Mouse (Mus musculus) hindbrain, embryonic 15.5 days (tissue): Measurements from ENCODE around the gene Xaf1. TPM values are rescaled to one million over a fixed set of nuclear protein-coding genes. Genes with fewer than 3 reads are reported as not detected.

ENCODE experiments used
- ATAC-seq: fragments of 200-750 bp; cut with Nextera tagmentation; 2 replicates; pipeline ENCODE4 v1.8.0; 2017; ENCODE audit warnings: low read depth, moderate number of reproducible peaks, moderate TSS enrichment; ENCODE audit not compliant: low FRiP score
- H3K27ac ChIP-seq: fragments of 300-500 bp; sonication (generic); replicated peaks from 2 replicates; pipeline ENCODE4 v1.5.1; 2015; ENCODE audit warnings: mild to moderate bottlenecking, inconsistent platforms
- H3K27me3 ChIP-seq: fragments of 300-500 bp; sonication (generic); 2 replicates; pipeline ENCODE4 v1.6.1; 2015; ENCODE audit warnings: control low read depth, inconsistent platforms
- H3K36me3 ChIP-seq: fragments of 300-500 bp; sonication (generic); 2 replicates; pipeline ENCODE4 v1.6.1; 2015; ENCODE audit warnings: control low read depth, inconsistent platforms
- H3K4me1 ChIP-seq: fragments of 300-500 bp; sonication (generic); replicated peaks from 2 replicates; pipeline ENCODE4 v1.6.1; 2015; ENCODE audit warnings: control low read depth, inconsistent platforms
- H3K4me2 ChIP-seq: fragments of 300-500 bp; sonication (generic); 2 replicates; pipeline ENCODE4 v1.6.1; 2015; ENCODE audit warnings: moderate library complexity, mild to moderate bottlenecking, inconsistent platforms
- H3K4me3 ChIP-seq: fragments of 300-500 bp; sonication (generic); 2 replicates; pipeline ENCODE4 v1.5.1; 2015; ENCODE audit warnings: mild to moderate bottlenecking, inconsistent platforms
- H3K9ac ChIP-seq: fragments of 300-500 bp; sonication (generic); 2 replicates; pipeline ENCODE4 v1.6.1; 2015; ENCODE audit warnings: inconsistent platforms
- H3K9me3 ChIP-seq: fragments of 300-500 bp; sonication (generic); 2 replicates; pipeline ENCODE4 v1.6.1; 2016; ENCODE audit warnings: control low read depth, inconsistent platforms
- WGBS: fragments of 180-500 bp; shearing (Covaris S2); methylation state at CpG from one replicate; pipeline ENCODE4 v1.1.7; 2015; 5-methylcytosine and 5-hydroxymethylcytosine counted together
- polyA plus RNA-seq: library from polyadenylated mRNA; unstranded; fragments of >200 nt; fragmentation: Nextera tagmentation; extraction: Ambion mirVana; gene quantifications from 2 replicates; pipeline ENCODE4 v1.2.1, GENCODE M21; 2015

The Xaf1 gene
- polyA plus RNA-seq, 1 experiment from 2014 or later: 3.0 TPM

DNA sequence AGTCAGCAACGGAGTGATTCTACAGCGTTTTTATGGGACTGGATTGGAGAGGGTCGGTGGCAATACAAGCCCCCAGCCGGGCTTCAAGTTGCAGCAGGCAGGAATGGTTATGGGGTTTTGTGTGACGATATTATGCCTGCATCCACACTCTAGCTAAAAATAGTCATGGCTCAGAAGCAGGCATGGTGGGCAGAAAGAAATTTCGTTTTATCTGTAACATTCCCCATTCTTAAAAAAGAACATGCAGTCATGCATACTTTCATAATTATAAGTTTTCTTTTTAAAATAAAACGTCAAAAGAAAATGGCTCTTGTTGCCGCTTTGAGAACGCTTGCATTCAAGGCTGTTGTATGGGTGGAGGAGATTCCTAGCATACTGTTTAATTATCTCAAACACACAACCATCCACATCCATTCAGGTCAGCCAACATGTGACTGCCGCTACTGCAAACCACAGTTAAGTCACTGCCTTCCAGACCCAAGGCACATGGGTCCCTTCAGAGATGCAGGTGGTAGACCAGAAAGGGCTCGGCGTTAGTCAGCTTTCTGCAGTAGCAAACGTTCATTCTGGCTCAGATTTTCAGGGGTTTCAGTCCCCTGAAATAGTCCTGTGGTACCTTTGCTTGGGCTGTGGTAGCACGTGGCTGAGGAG, 16.8 kb upstream of the Xaf1 start:
- 86% methylated on average over 14 of the region's 14 CpGs for WGBS
- Histone ChIP-seq H3K4me3 (no peak overlapping the region), H3K36me3 (no peaks in the 10 kb centered on the region), H3K9ac (no peak overlapping the region), H3K4me1 (no peaks in the 10 kb centered on the region), H3K9me3 (no peaks in the 10 kb centered on the region), H3K27ac (no peak overlapping the region), H3K4me2 (no peak overlapping the region), H3K27me3 (no peaks in the 10 kb centered on the region)
- ATAC-seq: no peak

- no peaks in the 10 kb centered on the region for H3K4me1 ChIP-seq
- H3K4me2 ChIP-seq: no peak overlapping the region
- H3K4me3 ChIP-seq: no peak overlapping the region
- 78% methylated on average over 6 of the region's 6 CpGs for WGBS
- no peak for ATAC-seq
- no peak overlapping the region for H3K9ac ChIP-seq
- H3K27me3 ChIP-seq: no peaks in the 10 kb centered on the region
- no peaks in the 10 kb centered on the region for H3K36me3 ChIP-seq
- no peaks in the 10 kb centered on the region for H3K9me3 ChIP-seq
- no peak overlapping the region for H3K27ac ChIP-seq
Measured at GRCm38 (mm10) chr11:72285971-72286480, 15.4 kb upstream of the Xaf1 start.

GRCm38 (mm10) chr11:72286651-72287050, 14.8 kb upstream of the Xaf1 start:
- no peak overlapping the region for H3K4me3 ChIP-seq
- H3K4me2 ChIP-seq: no peak overlapping the region
- H3K4me1 ChIP-seq: no peaks in the 10 kb centered on the region
- H3K36me3 ChIP-seq: no peaks in the 10 kb centered on the region
- 90% methylated on average over 3 of the region's 3 CpGs for WGBS
- no peaks in the 10 kb centered on the region for H3K9me3 ChIP-seq
- H3K27me3 ChIP-seq: no peaks in the 10 kb centered on the region
- no peak overlapping the region for H3K9ac ChIP-seq
- H3K27ac ChIP-seq: no peak overlapping the region
- no peak for ATAC-seq

GRCm38 (mm10) chr11:72287126-72287525, 14.3 kb upstream of the Xaf1 start:
- Histone ChIP-seq H3K27ac (no peak overlapping the region), H3K36me3 (no peaks in the 10 kb centered on the region), H3K4me2 (no peak overlapping the region), H3K4me1 (no peaks in the 10 kb centered on the region), H3K9ac (no peak overlapping the region), H3K9me3 (no peaks in the 10 kb centered on the region), H3K27me3 (no peaks in the 10 kb centered on the region), H3K4me3 (no peak overlapping the region)
- no peak for ATAC-seq
- 94% methylated on average over 2 of the region's 2 CpGs for WGBS

DNA sequence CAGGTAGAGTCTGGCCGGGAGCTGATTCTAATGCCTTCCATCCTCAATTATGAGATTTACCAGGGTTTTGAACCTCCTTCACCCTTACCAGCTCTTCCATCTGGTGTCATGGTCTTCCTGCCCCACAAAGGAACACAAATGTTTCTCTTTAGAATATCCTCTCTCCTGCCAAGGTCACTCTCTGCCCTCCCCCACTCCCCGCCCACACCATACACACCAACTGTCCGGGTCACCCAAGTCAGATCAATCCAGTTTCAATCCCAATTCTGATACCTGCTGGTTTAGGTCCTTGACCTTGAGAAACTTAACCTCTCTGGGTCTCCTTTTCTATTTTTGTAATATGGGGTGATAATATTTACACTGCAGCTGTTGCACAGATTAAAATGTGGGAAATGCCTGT, 13.9 kb upstream of the Xaf1 start:
- no peaks in the 10 kb centered on the region for H3K27me3 ChIP-seq
- H3K27ac ChIP-seq: no peak overlapping the region
- no peaks in the 10 kb centered on the region for H3K9me3 ChIP-seq
- no peak overlapping the region for H3K4me2 ChIP-seq
- H3K4me1 ChIP-seq: no peaks in the 10 kb centered on the region
- H3K36me3 ChIP-seq: no peaks in the 10 kb centered on the region
- no peak overlapping the region for H3K4me3 ChIP-seq
- 85% methylated on average over 3 of the region's 3 CpGs for WGBS
- ATAC-seq: no peak
- no peak overlapping the region for H3K9ac ChIP-seq

DNA sequence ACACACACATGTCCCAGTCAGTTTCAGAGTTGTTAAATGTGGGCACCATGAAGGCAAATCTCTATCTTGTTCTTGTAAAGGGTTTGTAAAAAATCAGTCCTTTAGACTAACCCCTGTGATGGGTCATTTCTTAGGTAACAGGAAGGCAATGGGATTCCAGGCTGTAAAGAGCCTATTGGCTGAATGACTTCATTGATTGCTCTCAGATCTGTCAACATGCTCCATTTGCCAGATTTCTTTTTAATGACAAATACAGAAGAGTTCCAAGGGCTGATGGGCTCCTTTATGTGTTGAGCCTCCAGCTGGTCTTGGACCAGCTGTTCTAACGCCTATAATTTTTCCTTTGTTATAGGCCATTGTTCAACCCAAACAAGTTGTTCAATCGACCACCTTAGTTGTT, 8.3 kb upstream of the Xaf1 start:
- 65% methylated on average over 2 of the region's 2 CpGs for WGBS

DNA sequence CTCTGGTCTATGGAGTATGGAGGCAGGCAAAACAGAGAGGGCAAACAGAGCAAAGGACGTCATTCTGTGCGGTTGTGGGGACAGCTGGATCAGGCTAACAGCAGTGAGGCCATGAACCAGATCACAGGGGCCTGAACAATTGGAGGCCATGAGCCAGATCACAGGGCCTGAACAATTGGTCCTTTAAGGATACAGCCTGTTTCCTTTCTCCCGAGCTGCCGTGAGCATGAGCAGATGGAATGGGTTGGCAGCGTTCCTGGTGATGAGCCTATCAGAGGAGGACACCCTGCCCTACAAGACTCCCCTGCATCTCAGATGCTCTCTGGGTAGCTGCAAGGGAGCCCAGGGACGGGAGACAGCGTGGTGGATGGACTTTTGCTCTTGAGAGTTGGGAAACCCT, 801 bp downstream of the Xaf1 start:
- peak overlapping the region; percentile 32; the same call in 1 of the 2 replicates for H3K4me2 ChIP-seq

More for the DNA sequence above, 8.3 kb upstream of the Xaf1 start:
- Histone ChIP-seq H3K27me3 (no peaks in the 10 kb centered on the region), H3K9me3 (no peaks in the 10 kb centered on the region), H3K36me3 (no peaks in the 10 kb centered on the region), H3K4me1 (no peaks in the 10 kb centered on the region), H3K4me3 (no peak overlapping the region), H3K27ac (no peak overlapping the region), H3K4me2 (no peak overlapping the region), H3K9ac (no peak overlapping the region)
- no peak for ATAC-seq

DNA sequence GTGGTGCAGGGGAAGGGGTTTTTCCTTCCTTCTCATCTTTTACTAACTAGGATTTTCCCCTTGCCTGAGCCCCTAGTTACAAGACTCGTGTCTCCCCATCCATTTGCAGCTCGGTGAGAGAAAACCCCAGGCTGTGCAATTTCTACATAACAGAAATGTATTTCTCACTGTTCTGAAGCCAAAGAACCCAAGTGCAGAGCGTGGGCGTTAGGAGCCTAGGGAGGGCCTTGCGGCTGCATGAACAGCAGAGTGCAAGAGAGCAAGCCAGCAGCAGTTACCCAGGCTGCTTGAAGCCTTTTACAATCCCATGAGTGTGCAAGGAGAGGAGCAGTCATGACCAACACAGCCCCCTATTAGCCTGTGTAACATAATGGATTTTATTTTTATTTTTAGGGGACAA, 6.0 kb downstream of the Xaf1 start:
- H3K9me3 ChIP-seq: no peaks in the 10 kb centered on the region

More for the DNA sequence above, 801 bp downstream of the Xaf1 start:
- Histone ChIP-seq H3K4me1 (no peaks in the 10 kb centered on the region), H3K4me3 (no peak overlapping the region), H3K27ac (no peak overlapping the region), H3K9ac (no peak overlapping the region), H3K9me3 (no peaks in the 10 kb centered on the region), H3K36me3 (no peaks in the 10 kb centered on the region), H3K27me3 (no peaks in the 10 kb centered on the region)
- no peak for ATAC-seq
- 73% methylated on average over 7 of the region's 7 CpGs for WGBS

GRCm38 (mm10) chr11:72308982-72309381, 7.6 kb downstream of the Xaf1 start:
- ATAC-seq: no peak
- WGBS: 74% methylated on average over 2 of the region's 2 CpGs
- Histone ChIP-seq H3K36me3 (no peaks in the 10 kb centered on the region), H3K9ac (no peak overlapping the region), H3K4me2 (no peak overlapping the region), H3K4me1 (no peaks in the 10 kb centered on the region), H3K4me3 (no peak overlapping the region), H3K9me3 (no peaks in the 10 kb centered on the region), H3K27ac (no peak overlapping the region), H3K27me3 (peaks cover 8% of the 10 kb centered on the region; the same call in 1 of the 2 replicates)

More for the DNA sequence above, 6.0 kb downstream of the Xaf1 start:
- no peak for ATAC-seq
- Histone ChIP-seq H3K4me3 (no peak overlapping the region), H3K9ac (no peak overlapping the region), H3K27me3 (no peaks in the 10 kb centered on the region), H3K36me3 (no peaks in the 10 kb centered on the region), H3K4me1 (no peaks in the 10 kb centered on the region), H3K4me2 (no peak overlapping the region), H3K27ac (no peak overlapping the region)
- 91% methylated on average over 5 of the region's 5 CpGs for WGBS

DNA sequence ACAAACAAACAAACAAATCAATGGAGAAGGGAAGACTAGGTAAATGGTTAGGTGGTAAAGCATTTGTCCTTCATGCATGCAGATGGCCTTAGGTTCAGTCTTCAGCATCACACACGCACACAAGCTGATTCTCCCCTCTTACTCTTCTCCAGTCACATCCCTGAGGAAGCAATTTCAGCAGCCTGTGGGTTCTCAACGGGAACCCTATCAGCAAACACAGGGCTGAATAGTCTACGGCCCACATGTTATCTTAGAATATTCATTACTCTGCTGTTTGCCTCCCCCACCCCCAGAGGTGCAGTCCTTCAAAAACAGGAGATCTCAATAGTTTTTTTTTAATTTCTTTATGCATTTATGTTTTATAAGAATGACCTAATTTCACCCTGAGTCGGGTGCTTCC, 9.1 kb downstream of the Xaf1 start:
- no peaks in the 10 kb centered on the region for H3K9me3 ChIP-seq
- ATAC-seq: no peak
- H3K4me2 ChIP-seq: no peak overlapping the region
- 85% methylated on average over 4 of the region's 4 CpGs for WGBS
- peaks cover 20% of the 10 kb centered on the region for H3K27me3 ChIP-seq
- H3K4me3 ChIP-seq: no peak overlapping the region
- H3K27ac ChIP-seq: no peak overlapping the region
- H3K36me3 ChIP-seq: no peaks in the 10 kb centered on the region
- H3K4me1 ChIP-seq: peaks cover 4% of the 10 kb centered on the region
- no peak overlapping the region for H3K9ac ChIP-seq

GRCm38 (mm10) chr11:72311355-72312001, 10.0 kb downstream of the Xaf1 start:
- Histone ChIP-seq H3K27me3 (peaks cover 20% of the 10 kb centered on the region), H3K9ac (no peak overlapping the region), H3K4me3 (no peak overlapping the region), H3K4me2 (no peak overlapping the region), H3K9me3 (no peaks in the 10 kb centered on the region), H3K36me3 (no peaks in the 10 kb centered on the region), H3K27ac (no peak overlapping the region), H3K4me1 (peaks cover 4% of the 10 kb centered on the region)
- 88% methylated on average over 10 of the region's 10 CpGs for WGBS
- no peak for ATAC-seq

GRCm38 (mm10) chr11:72314151-72314895, 12.9 kb downstream of the Xaf1 start, which contains the start of gene Fbxo39:
TSS of gene Fbxo39 (plus strand) at chr11:72314444.
- Histone ChIP-seq H3K4me1 (peaks cover 4% of the 10 kb centered on the region), H3K27ac (no peak within 1 kb of the TSS), H3K27me3 (peaks cover 20% of the 10 kb centered on the region), H3K36me3 (no peaks in the 10 kb centered on the region), H3K4me3 (peak within 1 kb of the TSS; percentile 37), H3K9me3 (no peaks in the 10 kb centered on the region), H3K9ac (peak within 1 kb of the TSS; percentile 31; the same call in 1 of the 2 replicates), H3K4me2 (peak within 1 kb of the TSS; percentile 65)
- ATAC-seq: no peak
- WGBS: 11% methylated on average over 42 of the region's 42 CpGs
